Mouse (Mus musculus) lung, postnatal 36 days (tissue): Measurements from ENCODE around the gene Tcirg1.

Experiments used
- DNase-seq: peaks from one replicate; pipeline ENCODE4 v3.0.0; 2022; ENCODE audit warnings: mixed read lengths

The Tcirg1 gene

GRCm38 (mm10) chr19:3896208-3896607 lies 10.7 kb downstream of the Tcirg1 start:
- DNase-seq: no peak

DNA sequence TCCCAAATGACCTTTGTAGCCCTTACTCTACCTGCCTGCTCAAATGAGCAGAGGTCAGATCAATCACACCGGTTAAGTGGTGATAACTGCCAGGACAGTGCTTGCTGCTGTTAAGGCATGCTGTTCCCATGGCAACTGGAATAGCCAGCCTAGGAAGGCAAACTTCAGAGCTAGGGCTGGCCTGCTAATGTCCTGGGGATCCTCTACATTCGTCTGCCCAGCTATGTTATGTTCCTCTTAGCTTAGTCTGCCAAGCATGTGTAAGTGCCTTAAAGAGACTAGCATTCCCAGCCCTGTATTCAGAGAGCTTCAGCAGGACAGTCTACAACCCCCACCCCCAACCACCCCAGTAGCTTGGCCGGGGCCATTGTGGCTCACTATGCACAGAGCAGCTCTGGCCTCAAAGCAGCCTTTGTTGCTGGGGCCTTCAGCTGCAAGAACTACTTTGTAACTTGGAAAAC lies 11.7 kb downstream of the Tcirg1 start:
- no peak for DNase-seq

- DNase-seq: no peak
These were observed 12.6 kb downstream of the Tcirg1 start for GRCm38 (mm10) chr19:3894294-3894693.

DNA sequence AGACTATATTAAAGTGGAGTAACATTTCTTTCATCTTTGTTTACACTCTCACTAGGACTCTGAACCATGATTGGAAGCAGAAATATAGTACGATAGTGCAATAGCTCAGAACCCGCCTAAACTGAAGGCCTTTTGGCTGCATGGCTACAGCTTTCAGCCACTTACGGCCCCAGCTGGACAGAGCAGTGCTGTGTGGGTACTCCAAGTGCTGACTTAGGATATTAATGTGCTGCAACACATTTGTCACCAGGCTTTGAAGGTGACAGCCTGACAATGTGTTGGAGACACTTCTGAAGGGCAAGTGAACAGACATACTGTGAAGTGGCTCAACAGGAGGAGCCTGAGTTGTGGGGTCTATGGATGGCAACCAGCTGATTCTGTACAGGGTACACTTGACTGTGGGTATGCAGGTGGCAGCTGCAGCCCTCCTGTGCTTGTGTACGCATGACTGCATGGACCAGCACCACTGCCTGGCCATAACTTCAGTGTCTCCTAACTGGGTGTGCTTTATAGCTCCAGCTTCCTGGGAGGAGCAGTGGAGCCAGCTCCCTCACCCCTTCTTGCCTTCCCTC lies 13.3 kb downstream of the Tcirg1 start:
- DNase-seq: no peak

DNA sequence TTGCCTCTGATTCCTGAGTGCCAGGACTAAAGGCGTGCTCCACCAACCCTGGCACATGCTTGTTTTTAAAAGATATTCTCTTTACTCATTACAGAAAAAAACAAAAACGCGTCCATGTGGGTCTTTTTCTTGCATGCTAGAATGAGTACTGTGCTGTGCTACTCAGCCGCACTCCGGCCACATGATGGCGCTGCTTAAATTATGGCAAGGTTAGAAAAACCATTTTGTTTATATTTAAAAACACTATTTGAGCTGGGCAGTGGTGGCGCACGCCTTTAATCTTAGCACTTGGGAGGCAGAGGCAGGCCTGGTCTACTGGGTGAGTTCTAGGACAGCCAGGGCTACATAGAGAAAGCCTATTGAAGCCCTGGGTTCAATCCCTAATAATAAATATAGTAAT lies 16.8 kb downstream of the Tcirg1 start:
- peak; percentile 53 for DNase-seq

DNA sequence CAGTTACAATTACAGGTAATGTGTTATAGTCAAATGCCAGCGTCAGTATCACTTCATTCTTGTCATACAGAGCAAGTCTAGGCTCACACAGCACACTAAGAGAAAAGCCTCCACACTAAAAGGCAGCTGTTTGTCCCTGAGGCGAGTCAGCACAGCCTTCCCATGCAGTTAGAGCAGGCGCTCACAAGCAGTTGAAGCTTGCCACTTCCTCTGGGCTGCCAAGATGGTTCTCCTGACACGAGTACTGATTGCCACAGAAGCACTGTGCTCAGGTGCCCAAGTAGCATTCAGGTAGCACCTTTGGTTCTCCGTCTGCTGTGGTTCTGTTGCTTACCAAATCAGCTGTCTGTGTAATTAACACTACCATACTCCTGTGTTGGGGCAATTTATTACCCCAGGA lies 17.8 kb downstream of the Tcirg1 start:
- DNase-seq: no peak

DNA sequence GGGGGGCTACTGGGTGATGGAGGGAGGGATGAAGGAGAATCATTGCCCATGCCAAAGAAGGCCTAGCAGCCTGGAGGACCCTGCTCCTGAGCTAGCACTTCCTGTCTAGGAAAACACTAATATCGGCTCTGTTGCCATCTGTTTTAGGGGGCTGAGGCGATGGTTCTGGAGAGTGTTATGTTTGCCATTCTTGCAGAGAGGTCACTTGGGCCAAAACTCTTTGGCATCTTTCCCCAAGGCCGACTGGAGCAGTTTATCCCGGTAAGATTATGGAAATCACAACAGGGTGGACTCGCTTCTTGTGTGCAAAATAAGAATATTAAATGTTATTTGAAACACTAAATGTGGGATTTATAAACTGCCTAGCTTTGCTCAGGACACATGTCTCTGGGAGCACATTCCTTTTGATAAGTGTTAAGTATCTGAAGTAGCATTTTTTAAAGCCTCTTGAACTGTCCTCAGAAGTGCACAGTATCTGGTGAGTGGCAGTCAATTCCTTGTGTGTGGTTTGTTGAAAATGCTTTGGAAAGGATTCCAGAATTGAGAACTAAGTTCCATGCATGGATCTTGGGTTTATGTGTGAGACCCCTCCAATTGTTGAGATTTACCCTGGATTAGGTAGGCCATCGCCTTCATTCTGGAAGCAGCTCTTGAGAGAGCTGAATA lies 22.5 kb downstream of the Tcirg1 start:
- DNase-seq: no peak

DNA sequence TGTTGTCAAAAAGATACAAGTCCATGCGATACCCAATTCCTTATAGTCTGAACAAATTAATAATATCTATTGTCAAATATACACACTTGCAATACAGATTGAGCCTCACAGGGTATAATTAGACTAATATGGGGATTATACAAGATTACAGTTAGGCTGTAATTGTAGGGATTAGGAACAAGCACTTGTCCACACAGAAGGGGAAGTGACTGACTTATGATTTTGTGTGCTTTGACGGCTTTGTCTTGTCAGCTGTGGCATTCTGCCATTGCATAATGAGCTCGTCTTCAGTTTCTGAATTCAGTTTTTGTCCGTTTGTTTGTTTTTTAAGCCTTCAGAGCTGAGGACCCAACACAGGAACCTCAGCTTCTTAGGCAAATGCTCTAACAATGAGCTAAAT lies 24.7 kb downstream of the Tcirg1 start:
- peak; percentile 41 for DNase-seq

DNA sequence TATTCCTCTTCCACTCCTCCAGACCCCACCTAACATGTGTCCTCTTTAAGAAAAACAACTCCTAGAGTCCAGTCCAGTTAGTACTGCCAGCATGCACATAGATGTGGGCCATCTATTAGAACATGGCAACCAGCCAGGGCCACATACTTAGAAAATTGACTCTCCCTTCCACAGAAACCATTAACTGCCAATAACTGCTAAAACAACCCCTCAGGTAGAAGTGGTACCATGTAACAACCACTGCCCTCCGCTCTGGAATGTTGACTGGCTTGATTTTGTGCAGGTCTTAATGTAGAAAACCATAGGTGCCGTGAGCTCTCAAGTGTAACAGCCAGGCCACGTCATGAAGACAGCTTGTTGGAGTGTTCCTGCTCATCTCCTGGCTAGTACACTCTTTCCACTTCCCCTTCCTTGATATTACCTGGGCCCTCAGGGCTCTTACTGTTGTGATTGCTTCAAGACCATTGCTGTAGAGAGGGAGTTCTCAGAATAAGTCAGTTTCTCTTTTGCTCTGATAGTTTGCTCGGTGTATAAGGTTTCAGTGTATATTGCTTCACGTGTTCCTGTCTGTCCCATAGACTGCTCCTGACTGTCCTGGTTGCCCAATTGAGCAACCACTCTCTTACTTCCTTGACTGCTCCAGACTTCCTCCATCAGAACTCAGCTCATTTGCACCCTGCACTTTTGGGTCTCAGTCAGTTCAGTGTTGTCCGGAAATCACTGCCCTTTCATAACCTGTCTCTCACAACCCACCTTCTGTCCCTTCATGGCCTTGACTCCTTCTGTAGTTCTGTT lies 26.7 kb downstream of the Tcirg1 start:
- peak; percentile 71 for DNase-seq

DNA sequence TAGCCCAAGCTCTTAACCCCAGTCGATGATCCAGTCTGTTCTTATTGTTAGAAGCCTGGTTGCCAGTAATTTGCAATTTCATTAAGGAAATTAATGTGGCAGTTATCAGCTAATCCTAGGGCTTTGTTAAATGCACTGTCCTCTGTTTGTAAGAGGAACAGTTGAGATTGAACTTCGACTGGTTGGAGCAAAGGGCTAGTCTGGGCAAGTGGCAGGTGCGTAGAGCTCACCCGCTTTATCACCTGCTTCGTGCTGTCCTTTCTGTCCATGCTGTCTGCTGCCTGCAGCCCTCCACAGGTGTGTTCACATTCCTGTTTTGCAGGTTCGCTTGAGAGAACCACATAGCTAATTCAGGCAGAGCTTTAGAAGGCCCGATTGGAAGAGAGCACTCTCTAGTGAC lies 31.9 kb downstream of the Tcirg1 start:
- no peak for DNase-seq

DNA sequence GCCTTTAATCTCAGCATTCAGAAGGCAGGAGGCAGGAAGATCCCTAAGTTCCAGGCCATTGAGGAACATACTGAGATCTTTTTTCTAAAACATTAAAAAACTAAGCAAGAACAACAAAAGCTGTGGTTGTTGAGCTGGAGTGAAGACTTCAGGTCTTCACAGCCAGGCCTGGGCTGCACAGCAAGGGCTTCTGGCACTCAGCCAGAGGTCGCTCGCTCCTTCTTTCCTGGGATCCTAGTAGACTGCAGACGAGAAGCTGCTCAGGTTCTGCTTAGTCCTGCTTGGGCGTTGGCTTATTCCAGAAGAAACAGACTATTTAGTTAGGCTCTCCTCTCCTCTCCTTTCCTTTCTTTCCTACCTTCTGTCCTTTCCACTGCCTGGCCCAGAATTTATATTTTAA lies 34.6 kb downstream of the Tcirg1 start:
- no peak for DNase-seq

GRCm38 (mm10) chr19:3871468-3871867 lies 35.5 kb downstream of the Tcirg1 start:
- DNase-seq: no peak

GRCm38 (mm10) chr19:3868290-3868689 lies 38.6 kb downstream of the Tcirg1 start:
- DNase-seq: no peak

GRCm38 (mm10) chr19:3864960-3865359 lies 42.0 kb downstream of the Tcirg1 start:
- no peak for DNase-seq

GRCm38 (mm10) chr19:3862713-3863112 lies 44.2 kb downstream of the Tcirg1 start:
- no peak for DNase-seq

DNA sequence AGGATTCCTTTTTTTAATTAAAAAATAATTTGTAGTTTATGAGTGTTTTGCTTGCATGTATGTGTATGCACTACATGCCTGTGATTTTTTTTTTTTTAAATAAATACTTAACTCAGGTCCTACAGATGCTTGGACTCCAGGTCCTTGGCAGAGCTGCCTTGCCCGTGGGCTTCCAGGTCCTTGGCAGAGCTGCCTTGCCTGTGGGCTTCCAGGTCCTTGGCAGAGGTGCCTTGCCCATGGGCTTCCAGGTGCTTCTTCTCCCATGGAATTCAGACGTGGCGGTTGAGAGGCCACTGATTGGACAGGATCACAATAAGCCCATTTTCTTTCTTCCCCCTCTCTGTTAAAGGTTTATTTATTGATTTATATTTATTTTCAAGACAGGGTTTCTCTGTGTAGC lies 49.7 kb downstream of the Tcirg1 start:
- DNase-seq: no peak

- peak; percentile 32 for DNase-seq
These were observed 51.3 kb downstream of the Tcirg1 start for GRCm38 (mm10) chr19:3855601-3856000.

GRCm38 (mm10) chr19:3855091-3855490 lies 51.8 kb downstream of the Tcirg1 start:
- peak; percentile 64 for DNase-seq

- peak; percentile 63 for DNase-seq
These were observed 53.0 kb downstream of the Tcirg1 start for GRCm38 (mm10) chr19:3853891-3854290.

- no peak for DNase-seq
These were observed 53.8 kb downstream of the Tcirg1 start for GRCm38 (mm10) chr19:3853121-3853520.

GRCm38 (mm10) chr19:3851979-3852681 lies 54.8 kb downstream of the Tcirg1 start:
- DNase-seq: peak; percentile 48

DNA sequence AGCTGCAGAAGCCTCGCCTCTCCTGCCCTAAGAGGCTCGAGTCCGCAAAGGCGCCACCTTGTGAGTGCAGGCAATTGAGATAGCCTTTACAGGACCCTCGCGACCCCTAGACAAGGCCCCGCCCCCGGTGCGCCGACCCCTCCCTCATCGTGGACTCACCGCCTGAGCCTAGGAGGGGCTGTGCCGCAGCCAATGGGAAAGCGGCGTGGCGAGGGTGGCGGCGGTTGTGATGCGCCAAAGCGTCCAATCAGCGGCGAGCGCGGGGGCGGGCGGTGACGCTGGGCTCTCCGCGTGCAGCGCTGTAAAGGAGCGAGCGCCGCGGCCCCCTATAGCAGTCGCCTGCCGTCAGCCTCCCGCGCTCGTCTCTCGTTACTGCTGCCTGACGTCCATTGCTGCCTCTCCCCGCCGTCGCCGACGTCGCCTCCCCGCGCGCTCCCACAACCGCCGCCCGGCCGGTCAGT lies 55.4 kb downstream of the Tcirg1 start, which contains the start of gene Chka:
Gene Chka (plus strand): TSS at position 272 of the 461 bp plus-strand sequence.
- peak; percentile 98 for DNase-seq

DNA sequence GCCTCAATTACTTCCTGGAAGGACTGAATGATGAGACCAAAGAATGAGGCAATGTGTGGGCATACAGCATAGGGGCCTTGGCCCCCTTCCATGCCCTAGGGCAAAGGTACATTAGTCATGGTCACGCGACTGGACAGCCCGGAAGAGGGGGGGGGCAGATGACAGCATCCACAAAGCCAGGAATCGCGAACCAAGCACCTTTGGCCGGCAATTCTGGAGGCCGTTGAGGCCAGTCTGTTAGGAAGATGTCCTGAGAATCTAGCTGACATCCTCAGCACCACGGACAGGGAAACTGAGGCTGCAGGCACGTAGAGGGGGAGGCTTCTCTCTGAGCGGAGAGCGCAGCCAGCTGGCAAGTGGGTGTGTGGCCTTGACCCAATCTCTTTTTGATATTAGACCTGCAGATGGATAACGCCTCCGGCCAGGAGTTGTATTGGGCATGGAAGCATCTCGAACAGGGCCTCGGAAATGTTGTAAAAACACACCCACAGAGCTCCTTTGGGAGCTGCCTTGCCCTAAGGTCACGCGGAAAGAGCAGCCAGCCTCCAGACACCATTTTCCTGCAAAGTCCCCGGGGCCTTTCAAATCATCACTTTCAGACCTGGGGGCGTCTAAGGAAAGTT lies 56.0 kb downstream of the Tcirg1 start:
- peak; percentile 67 for DNase-seq
